Mouse (Mus musculus): ENCODE measurements at regions not wholly inside any gene's neighbourhood (a gene's known extent, or its start where the extent isn't known, plus 50 kb on each side); places are given as distances from the start of the nearest gene placed in this dataset.

DNA sequence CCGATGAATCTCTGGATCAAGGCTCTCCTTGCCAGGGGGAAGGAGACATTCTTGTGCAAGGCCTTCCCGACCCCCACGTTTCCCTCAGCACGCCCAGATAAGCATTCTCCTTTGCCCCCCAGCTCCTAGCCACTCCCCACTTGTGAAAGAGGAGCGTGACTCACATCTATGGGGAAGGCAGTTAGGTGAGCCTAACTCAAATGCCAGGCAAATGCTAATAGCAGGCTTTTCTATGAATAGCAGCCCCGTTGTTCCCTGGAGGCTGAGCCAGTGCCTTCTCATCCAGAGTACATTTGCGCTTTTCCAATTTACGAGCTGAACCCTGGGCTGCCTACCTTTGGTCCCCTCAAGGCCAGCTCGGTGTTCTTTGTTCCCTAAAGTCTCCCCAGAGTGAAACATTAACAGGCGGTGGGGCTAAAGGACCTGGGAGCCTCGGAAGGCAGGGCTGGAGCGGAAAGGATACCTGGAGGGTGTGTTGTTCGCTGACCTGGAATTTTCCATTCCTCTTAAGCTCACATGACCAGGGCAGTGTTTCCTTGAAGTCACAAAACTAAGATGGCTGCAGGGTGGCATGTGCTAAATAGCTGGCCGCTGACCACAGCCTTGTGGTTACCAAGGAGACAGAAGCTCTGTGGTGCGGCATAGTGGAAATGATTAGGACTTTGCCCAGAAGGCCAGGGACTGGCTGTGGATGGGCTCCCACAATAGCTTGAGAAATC is 87.5 kb downstream of the Atp1a1 start:
- no peak overlapping the region for H3K9ac ChIP-seq (ENCODE audit: insufficient read depth, low read depth, low read length, poor library complexity, severe bottlenecking)
- in situ Hi-C loops (cut with MboI; ENCODE audit: low sequenced_read_pairs in 2 of 2, unreplicated experiment in 2 of 2): no loop called here
- H3K36me3 ChIP-seq (ENCODE audit: control insufficient read depth, insufficient read depth, low read length, poor library complexity, severe bottlenecking): no peaks in the 10 kb centered on the region
- H3K4me1 ChIP-seq (ENCODE audit: control insufficient read depth in 2 of 2, insufficient read depth in 2 of 2, low read length in 2 of 2, poor library complexity in 1 of 2): peaks cover 2 to 5% of the 10 kb centered on the region in 2 experiments; a peak in 2 of 4 replicates
- no peaks in the 10 kb centered on the region for H3K9me3 ChIP-seq (ENCODE audit: control insufficient read depth, insufficient read depth, low read depth, low read length)
- no peak overlapping the region for H3K27ac ChIP-seq (ENCODE audit: insufficient read depth, low read depth, low read length, poor library complexity, severe bottlenecking)
- DNase-seq (ENCODE audit: low read depth, low spot score): no peak
- TF ChIP-seq HCFC1 (IDR thresholded peaks at IDR 0.05; ENCODE audit: borderline replicate concordance, insufficient read depth, low read length) (no peak), MAFK (IDR thresholded peaks at IDR 0.05; ENCODE audit: insufficient read depth, low read depth, low read length) (no peak), CHD2 (IDR thresholded peaks at IDR 0.05; ENCODE audit: low read depth, low read length) (no peak), ZNF384 (IDR thresholded peaks at IDR 0.05; ENCODE audit: low read depth, low read length) (no peak), ZC3H11A (IDR thresholded peaks at IDR 0.05; ENCODE audit: borderline replicate concordance, low read depth, low read length) (no peak)
- 0 out of 4 replicates have a peak overlapping the region, but pooled peaks of 1 of the 2 experiments have one; percentile 12 for H3K4me3 ChIP-seq (ENCODE audit: insufficient read depth in 1 of 2, low read depth in 1 of 2, low read length in 2 of 2, poor library complexity in 1 of 2, severe bottlenecking in 1 of 2)

DNA sequence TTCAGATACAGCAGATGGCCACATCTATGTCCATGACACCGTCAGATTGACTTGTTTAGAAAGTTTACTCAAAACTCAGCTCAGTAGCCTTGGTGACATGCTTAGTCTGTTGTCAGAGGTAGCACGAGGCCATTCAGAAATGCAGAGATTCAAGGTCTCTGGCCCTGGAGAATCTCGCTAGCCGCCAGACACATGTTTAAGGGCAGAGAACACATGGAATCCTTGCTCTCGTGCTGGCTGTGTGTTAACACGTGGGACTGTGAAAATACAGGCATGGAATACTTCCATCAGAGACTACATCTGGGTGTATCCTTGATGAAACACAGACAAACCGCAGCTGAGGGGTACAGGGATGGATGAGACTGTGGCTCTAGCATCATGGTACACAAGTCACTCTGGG is 88.9 kb downstream of the Atp1a1 start:
- Histone ChIP-seq H3K9me3 (ENCODE audit: control insufficient read depth, insufficient read depth, low read depth, low read length) (no peaks in the 10 kb centered on the region), H3K4me3 (ENCODE audit: insufficient read depth in 1 of 2, low read depth in 1 of 2, low read length in 2 of 2, poor library complexity in 1 of 2, severe bottlenecking in 1 of 2) (no peak overlapping the region), H3K9ac (ENCODE audit: insufficient read depth, low read depth, low read length, poor library complexity, severe bottlenecking) (no peak overlapping the region), H3K27ac (ENCODE audit: insufficient read depth, low read depth, low read length, poor library complexity, severe bottlenecking) (no peak overlapping the region), H3K36me3 (ENCODE audit: control insufficient read depth, insufficient read depth, low read length, poor library complexity, severe bottlenecking) (no peaks in the 10 kb centered on the region), H3K4me1 (ENCODE audit: control insufficient read depth in 2 of 2, insufficient read depth in 2 of 2, low read length in 2 of 2, poor library complexity in 1 of 2) (peaks cover 2 to 5% of the 10 kb centered on the region in 2 experiments; a peak in 2 of 4 replicates)
- in situ Hi-C loops (cut with MboI; ENCODE audit: low sequenced_read_pairs in 2 of 2, unreplicated experiment in 2 of 2): no loop called here
- no peak for DNase-seq (ENCODE audit: low read depth, low spot score)
- TF ChIP-seq MAFK (IDR thresholded peaks at IDR 0.05; ENCODE audit: insufficient read depth, low read depth, low read length): no peak
- TF ChIP-seq HCFC1 (IDR thresholded peaks at IDR 0.05; ENCODE audit: borderline replicate concordance, insufficient read depth, low read length): no peak
- no peak for TF ChIP-seq ZC3H11A (IDR thresholded peaks at IDR 0.05; ENCODE audit: borderline replicate concordance, low read depth, low read length)
- no peak for TF ChIP-seq ZNF384 (IDR thresholded peaks at IDR 0.05; ENCODE audit: low read depth, low read length)
- TF ChIP-seq CHD2 (IDR thresholded peaks at IDR 0.05; ENCODE audit: low read depth, low read length): no peak

DNA sequence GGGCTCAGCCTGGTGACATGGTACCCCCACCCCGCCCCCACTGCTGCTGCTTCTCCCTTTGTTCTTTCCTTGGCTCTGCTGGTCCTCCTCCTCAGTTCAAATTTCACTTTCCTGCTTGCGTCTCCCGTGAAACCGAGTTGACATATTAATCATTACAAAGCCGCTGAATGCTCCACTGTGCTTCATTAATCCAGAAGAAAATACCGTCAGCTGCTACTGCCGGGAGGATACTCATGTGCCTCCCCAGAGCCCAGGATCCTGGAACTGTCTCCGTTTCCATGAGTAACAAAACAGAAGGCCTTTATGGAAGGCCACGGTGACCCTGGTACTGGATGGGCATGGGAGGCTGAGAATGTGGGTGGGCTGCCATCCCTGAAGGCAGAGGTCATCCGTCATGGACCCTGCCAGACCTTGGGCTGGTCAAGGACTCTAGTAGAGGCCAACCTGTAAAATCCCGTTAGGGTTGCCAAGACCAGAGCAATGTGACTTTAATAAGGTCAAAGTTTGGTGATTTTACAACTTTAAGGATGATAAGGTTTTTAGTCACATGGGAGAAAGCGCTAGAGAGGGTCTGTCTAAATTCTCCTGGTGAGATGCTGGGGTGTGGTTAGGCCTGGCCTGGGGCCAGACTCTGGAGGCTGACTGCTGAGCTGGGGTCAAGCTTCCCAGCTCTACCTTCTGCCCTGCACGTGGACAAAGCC is 90.7 kb downstream of the Atp1a1 start:
- TF ChIP-seq HCFC1 (IDR thresholded peaks at IDR 0.05; ENCODE audit: borderline replicate concordance, insufficient read depth, low read length): no peak
- no peak for TF ChIP-seq MAFK (IDR thresholded peaks at IDR 0.05; ENCODE audit: insufficient read depth, low read depth, low read length)
- TF ChIP-seq CHD2 (IDR thresholded peaks at IDR 0.05; ENCODE audit: low read depth, low read length): no peak
- TF ChIP-seq ZNF384 (IDR thresholded peaks at IDR 0.05; ENCODE audit: low read depth, low read length): no peak
- no peak for TF ChIP-seq ZC3H11A (IDR thresholded peaks at IDR 0.05; ENCODE audit: borderline replicate concordance, low read depth, low read length)
- no peaks in the 10 kb centered on the region for H3K36me3 ChIP-seq (ENCODE audit: control insufficient read depth, insufficient read depth, low read length, poor library complexity, severe bottlenecking)
- H3K4me3 ChIP-seq (ENCODE audit: insufficient read depth in 1 of 2, low read depth in 1 of 2, low read length in 2 of 2, poor library complexity in 1 of 2, severe bottlenecking in 1 of 2): no peak overlapping the region
- peaks cover 2 to 5% of the 10 kb centered on the region in 2 experiments; a peak in 2 of 4 replicates for H3K4me1 ChIP-seq (ENCODE audit: control insufficient read depth in 2 of 2, insufficient read depth in 2 of 2, low read length in 2 of 2, poor library complexity in 1 of 2)
- no peak overlapping the region for H3K9ac ChIP-seq (ENCODE audit: insufficient read depth, low read depth, low read length, poor library complexity, severe bottlenecking)
- no peak overlapping the region for H3K27ac ChIP-seq (ENCODE audit: insufficient read depth, low read depth, low read length, poor library complexity, severe bottlenecking)
- no peak for DNase-seq (ENCODE audit: low read depth, low spot score)
- in situ Hi-C loops (cut with MboI; ENCODE audit: low sequenced_read_pairs in 2 of 2, unreplicated experiment in 2 of 2): no loop called here
- H3K9me3 ChIP-seq (ENCODE audit: control insufficient read depth, insufficient read depth, low read depth, low read length): no peaks in the 10 kb centered on the region
